Mouse (Mus musculus): ENCODE results near the gene Plxdc1. TPM values are rescaled to one million over a fixed set of nuclear protein-coding genes. Genes with fewer than 3 reads are reported as not detected.
A peak's percentile ranks its signal among the peaks of the same experiment; 100 is the strongest.
"Not testable (repeated sequence)": the region's sequence is repeated elsewhere in the genome, so short reads cannot be mapped to it uniquely, and the experiment has no call there.

Gene Plxdc1
- polyA plus RNA-seq, 1 experiment, result 11.9 TPM

DNA sequence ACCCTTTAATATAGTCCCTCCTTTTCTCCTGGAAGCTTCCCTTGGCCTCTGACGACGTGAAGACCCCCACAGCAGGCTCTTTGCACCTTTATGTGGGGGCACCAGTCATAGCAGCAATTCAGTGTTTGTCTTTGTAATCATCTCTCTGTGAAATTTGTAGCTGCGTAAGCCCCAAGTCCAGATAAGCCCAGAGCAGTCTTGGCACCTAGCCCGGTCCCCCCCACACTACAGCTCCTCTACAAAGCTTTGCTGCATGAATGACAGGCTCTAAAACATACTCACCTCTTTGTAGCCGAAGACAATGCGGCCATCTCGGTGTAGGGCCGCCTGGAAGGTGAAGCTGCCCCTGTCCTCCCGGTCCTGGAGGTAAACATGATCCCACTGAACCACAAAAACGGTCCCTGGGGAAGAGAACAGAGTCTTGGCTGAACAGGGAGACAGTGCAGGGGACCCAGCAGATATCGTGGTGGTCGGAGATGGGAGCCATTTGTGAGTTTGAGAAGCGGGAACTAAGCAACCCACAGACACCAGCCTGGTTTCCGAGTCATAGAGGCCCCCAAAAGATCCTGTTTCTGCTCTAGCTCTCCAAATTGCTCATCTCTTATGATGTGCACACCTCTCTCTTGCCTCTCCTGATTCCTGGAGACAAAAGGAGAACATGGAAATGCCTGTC lies 31.6 kb downstream of the Plxdc1 start:
- no peak overlapping the region for H3K27ac ChIP-seq (ENCODE audit: control insufficient read depth, insufficient read depth, low read depth, low read length, poor library complexity)
- 50% methylated on average over 14 of the region's 14 CpGs for WGBS
- TF ChIP-seq POLR2A (IDR thresholded peaks at IDR 0.05; ENCODE audit: borderline replicate concordance, control insufficient read depth, low read depth, low read length) (no peak), CTCF (IDR thresholded peaks at IDR 0.05; ENCODE audit: control insufficient read depth, insufficient read depth, low read length) (no peak)
- H3K4me1 ChIP-seq (ENCODE audit: control insufficient read depth, insufficient read depth, low read length), result no peaks in the 10 kb centered on the region; the same call in 1 of the 2 replicates
- H3K4me3 ChIP-seq (replicated peaks; ENCODE audit: control insufficient read depth, low read depth, low read length), result no peak overlapping the region

DNA sequence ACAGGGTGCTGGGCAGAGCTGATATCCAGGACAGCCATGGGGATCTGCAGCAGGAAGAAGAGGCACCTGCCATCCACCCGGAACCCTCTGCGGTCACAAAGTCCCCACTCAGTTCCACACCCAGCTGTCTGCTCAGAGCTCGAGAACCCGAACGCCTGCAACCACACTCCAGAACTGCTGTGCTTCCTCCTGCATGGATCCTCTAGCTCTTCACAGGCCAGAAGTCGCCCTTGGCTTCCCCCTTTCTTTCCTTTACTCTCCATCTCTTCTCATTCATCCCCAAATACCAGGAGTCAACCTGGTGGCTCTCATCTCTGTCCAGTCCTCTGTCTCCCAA lies 32.3 kb downstream of the Plxdc1 start:
- no peak for TF ChIP-seq POLR2A (IDR thresholded peaks at IDR 0.05; ENCODE audit: borderline replicate concordance, control insufficient read depth, low read depth, low read length)
- no peak for TF ChIP-seq CTCF (IDR thresholded peaks at IDR 0.05; ENCODE audit: control insufficient read depth, insufficient read depth, low read length)
- 70% methylated on average over 6 of the region's 6 CpGs for WGBS
- peaks cover 3% of the 10 kb centered on the region for H3K4me1 ChIP-seq (ENCODE audit: control insufficient read depth, insufficient read depth, low read length)
- H3K27ac ChIP-seq (ENCODE audit: control insufficient read depth, insufficient read depth, low read depth, low read length, poor library complexity), result no peak overlapping the region; the same call in 1 of the 2 replicates
- H3K4me3 ChIP-seq (replicated peaks; ENCODE audit: control insufficient read depth, low read depth, low read length), result no peak overlapping the region

DNA sequence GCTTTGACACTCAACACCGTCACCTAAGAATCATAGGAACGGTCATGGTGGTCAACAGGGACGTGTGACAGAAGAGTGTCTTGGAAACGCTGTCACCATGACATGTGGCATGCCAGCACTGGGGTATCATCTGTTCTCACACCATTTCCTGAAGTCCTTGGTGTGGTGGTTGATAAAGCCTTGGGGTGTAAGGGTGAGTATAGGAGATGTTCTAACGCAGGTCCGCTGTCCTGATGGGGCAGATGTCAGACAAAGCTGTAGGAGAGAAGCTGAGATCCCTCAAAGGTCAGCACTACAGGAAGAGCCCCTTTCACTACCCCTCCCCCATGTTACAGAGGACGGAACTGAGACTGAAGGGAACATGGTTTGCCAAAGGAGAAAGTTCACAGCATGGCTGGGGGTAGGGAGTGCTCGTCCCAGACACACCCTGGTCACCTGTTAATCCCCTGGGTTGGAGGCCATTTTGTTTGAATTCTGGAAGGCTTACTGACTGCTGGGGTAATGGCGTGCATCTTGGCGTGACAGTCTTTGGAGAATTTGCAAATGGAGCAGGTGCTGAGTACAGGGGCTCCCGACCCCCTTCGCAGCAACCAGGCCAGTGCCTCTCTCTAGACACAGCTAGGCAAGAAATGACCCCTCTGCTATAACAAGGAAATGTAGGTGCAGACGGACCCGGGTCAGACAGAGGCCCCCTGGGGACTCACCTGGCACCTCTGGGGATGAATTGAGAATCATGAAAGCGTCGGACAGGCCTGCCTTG lies 32.9 kb downstream of the Plxdc1 start:
- Histone ChIP-seq H3K27ac (ENCODE audit: control insufficient read depth, insufficient read depth, low read depth, low read length, poor library complexity) (no peak overlapping the region; the same call in 1 of the 2 replicates), H3K4me3 (replicated peaks; ENCODE audit: control insufficient read depth, low read depth, low read length) (no peak overlapping the region), H3K4me1 (ENCODE audit: control insufficient read depth, insufficient read depth, low read length) (peaks cover 3% of the 10 kb centered on the region)
- WGBS, result 73% methylated on average over 16 of the region's 16 CpGs
- TF ChIP-seq POLR2A (IDR thresholded peaks at IDR 0.05; ENCODE audit: borderline replicate concordance, control insufficient read depth, low read depth, low read length), result no peak
- TF ChIP-seq CTCF (IDR thresholded peaks at IDR 0.05; ENCODE audit: control insufficient read depth, insufficient read depth, low read length), result no peak

DNA sequence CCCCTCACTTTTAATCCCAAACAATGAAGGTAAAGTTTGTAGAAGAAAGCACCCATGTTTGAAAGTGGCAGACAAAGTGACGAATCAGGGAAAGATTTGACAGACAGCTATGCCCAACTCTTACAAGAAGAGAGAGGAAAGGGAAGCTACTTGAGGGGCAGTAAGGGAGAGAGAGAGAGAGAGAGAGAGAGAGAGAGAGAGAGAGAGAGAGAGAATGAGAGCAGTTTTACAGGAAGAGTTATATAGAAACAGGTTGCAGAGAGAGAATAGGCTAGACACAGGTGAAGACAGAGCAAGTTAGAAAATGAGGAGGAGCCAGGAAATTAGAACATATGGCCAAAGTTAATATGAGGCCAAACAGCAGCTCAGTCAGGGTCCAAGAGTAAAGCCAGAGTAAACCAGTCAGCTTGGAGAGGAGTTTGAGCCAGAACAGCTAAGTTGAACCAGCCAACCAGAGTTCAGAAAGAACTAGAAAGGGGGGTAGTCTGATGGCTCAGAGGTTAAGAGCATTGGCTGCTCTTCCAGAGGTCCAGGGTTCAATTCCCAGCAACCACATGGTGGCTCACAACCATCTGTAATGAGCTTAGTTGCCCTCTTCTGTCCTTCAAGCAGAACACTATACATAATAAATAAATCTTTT lies 33.8 kb downstream of the Plxdc1 start:
- no peak for TF ChIP-seq CTCF (IDR thresholded peaks at IDR 0.05; ENCODE audit: control insufficient read depth, insufficient read depth, low read length)
- TF ChIP-seq POLR2A (IDR thresholded peaks at IDR 0.05; ENCODE audit: borderline replicate concordance, control insufficient read depth, low read depth, low read length), result no peak

DNA sequence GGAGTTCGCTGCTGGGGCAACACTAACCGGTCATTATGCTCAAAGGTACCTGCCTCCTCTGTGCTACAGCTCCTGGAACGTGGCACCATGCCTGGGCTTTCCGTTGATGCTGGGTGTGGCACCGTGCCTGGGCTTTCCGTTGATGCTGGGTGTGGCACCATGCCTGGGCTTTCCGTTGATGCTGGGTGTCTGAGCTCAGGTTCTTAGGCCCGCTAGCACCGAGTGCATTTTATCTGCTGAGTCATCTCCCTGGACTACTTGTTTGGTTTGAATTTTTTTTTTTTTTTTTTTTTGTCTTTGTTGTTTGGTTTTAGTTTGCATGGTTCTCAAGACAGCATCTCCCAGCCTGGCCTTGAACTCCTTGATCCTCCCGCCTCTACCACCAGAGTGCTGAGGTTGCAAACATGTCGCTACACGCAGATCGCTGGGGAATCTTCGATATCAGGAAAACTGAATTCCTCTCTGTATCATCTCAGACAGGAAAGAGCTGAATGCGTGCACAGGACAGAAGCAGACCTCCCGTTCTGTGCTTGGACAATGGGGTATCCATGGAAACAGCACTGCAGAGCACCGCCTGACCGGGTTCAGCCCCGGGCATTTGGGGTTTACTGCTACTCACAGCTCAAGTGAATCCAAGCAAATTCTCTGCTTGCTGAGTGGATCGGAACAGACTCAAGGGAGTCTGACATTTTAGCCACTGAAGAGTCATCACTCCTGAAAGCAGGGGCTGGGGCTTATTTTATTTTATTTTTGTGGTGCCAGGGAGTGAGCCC lies 36.4 kb downstream of the Plxdc1 start:
- 46% methylated on average over 20 of the region's 20 CpGs for WGBS
- Histone ChIP-seq H3K4me1 (ENCODE audit: control insufficient read depth, insufficient read depth, low read length) (peaks cover 3% of the 10 kb centered on the region), H3K27ac (ENCODE audit: control insufficient read depth, insufficient read depth, low read depth, low read length, poor library complexity) (0 out of 2 replicates have a peak overlapping the region, but pooled peaks have one; percentile 6), H3K4me3 (replicated peaks; ENCODE audit: control insufficient read depth, low read depth, low read length) (no peak overlapping the region)
- TF ChIP-seq POLR2A (IDR thresholded peaks at IDR 0.05; ENCODE audit: borderline replicate concordance, control insufficient read depth, low read depth, low read length) (no peak), CTCF (IDR thresholded peaks at IDR 0.05; ENCODE audit: control insufficient read depth, insufficient read depth, low read length) (no peak)

More for the DNA sequence above, 33.8 kb downstream of the Plxdc1 start:
- H3K27ac ChIP-seq (ENCODE audit: control insufficient read depth, insufficient read depth, low read depth, low read length, poor library complexity), result no peak overlapping the region
- 88% methylated on average over 1 of the region's 1 CpGs for WGBS
- H3K4me3 ChIP-seq (replicated peaks; ENCODE audit: control insufficient read depth, low read depth, low read length), result no peak overlapping the region
- peaks cover 3% of the 10 kb centered on the region for H3K4me1 ChIP-seq (ENCODE audit: control insufficient read depth, insufficient read depth, low read length)

DNA sequence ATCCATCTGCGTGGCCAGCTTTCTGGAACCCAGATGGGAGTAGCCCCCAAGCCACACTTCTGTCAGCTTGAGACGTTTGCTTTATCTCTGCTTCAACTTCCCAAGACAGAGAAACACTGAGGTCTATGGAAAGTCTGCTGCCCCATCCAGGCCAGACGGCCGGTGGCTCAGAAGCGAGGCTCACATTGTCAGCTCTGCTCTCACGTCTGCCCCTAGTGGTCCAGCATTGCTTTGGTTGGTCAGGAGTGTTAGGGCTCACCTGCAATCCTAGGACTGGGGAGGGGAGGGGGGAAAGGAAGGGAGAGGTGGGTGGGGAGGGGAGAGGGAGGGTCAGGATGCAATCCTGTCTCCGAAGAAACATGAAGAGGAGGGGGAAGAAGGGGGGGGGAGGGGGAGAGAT lies 38.8 kb downstream of the Plxdc1 start:
- TF ChIP-seq POLR2A (IDR thresholded peaks at IDR 0.05; ENCODE audit: borderline replicate concordance, control insufficient read depth, low read depth, low read length) (no peak), CTCF (IDR thresholded peaks at IDR 0.05; ENCODE audit: control insufficient read depth, insufficient read depth, low read length) (peak; percentile 70)
- Histone ChIP-seq H3K27ac (ENCODE audit: control insufficient read depth, insufficient read depth, low read depth, low read length, poor library complexity) (no peak overlapping the region), H3K4me3 (replicated peaks; ENCODE audit: control insufficient read depth, low read depth, low read length) (no peak overlapping the region), H3K4me1 (ENCODE audit: control insufficient read depth, insufficient read depth, low read length) (peaks cover 3% of the 10 kb centered on the region)
- WGBS, result 17% methylated on average over 7 of the region's 7 CpGs

DNA sequence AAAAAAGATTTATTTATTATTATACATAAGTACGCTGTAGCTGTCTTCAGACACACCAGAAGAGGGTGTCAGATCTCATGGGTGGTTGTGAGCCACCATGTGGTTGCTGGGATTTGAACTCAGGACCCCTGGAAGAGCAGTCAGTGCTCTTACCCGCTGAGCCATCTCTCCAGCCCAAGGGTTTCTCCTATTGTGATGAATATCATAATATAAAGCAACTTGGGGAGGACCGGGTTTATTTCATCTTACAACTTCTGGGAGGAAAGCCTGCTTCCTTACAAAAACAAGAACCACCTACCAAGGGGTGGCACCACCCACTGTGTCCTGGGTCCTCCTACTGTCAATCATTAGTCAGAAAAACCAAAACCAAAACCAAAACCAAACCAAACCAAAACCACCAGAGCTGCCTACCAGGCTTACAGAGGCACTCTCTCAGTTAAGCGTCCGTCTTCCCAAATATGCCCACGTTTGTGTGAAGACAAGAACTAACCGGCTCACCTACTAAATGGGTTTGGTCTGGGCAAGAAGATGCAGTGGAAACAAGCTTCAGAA lies 40.4 kb downstream of the Plxdc1 start:
- H3K4me3 ChIP-seq (replicated peaks; ENCODE audit: control insufficient read depth, low read depth, low read length), result peak overlapping the region; percentile 21
- H3K27ac ChIP-seq (ENCODE audit: control insufficient read depth, insufficient read depth, low read depth, low read length, poor library complexity); H3K4me1 ChIP-seq (ENCODE audit: control insufficient read depth, insufficient read depth, low read length): not testable (repeated sequence)
- 63% methylated on average over 7 of the region's 7 CpGs for WGBS
